Mouse (Mus musculus) limb, embryonic 14.5 days (tissue): Measurements from ENCODE around the gene Zfp64. TPM values are rescaled to one million over a fixed set of nuclear protein-coding genes. Genes with fewer than 3 reads are reported as not detected.

ENCODE experiments used
- ATAC-seq: fragments of 200-750 bp; cut with Nextera tagmentation; 2 replicates; pipeline ENCODE4 v1.8.0; 2017; ENCODE audit warnings: low read depth, moderate number of reproducible peaks, moderate TSS enrichment; ENCODE audit not compliant: low FRiP score
- DNase-seq: peaks from one replicate; pipeline ENCODE4 v3.0.0-alpha.2; 2015; ENCODE audit warnings: low spot score
- H3K27ac ChIP-seq: fragments of 300-500 bp; sonication (generic); replicated peaks from 2 replicates; pipeline ENCODE4 v1.5.1; 2014; ENCODE audit warnings: low read depth, mild to moderate bottlenecking, low read length, moderate library complexity, mixed read lengths
- H3K27me3 ChIP-seq: fragments of 300-500 bp; sonication (generic); 2 replicates; pipeline ENCODE4 v1.6.1; 2014; ENCODE audit warnings: low read length, mixed read lengths; ENCODE audit not compliant: control insufficient read depth, insufficient read depth
- H3K36me3 ChIP-seq: fragments of 300-500 bp; sonication (generic); 2 replicates; pipeline ENCODE4 v1.6.1; 2014; ENCODE audit warnings: mild to moderate bottlenecking, low read length, moderate library complexity, mixed read lengths; ENCODE audit not compliant: control insufficient read depth, insufficient read depth
- H3K4me1 ChIP-seq: fragments of 300-500 bp; sonication (generic); 2 replicates; pipeline ENCODE4 v1.6.1; 2014; ENCODE audit warnings: antibody characterized with exemption, low read length, mixed read lengths; ENCODE audit not compliant: control insufficient read depth, insufficient read depth
- H3K4me2 ChIP-seq: fragments of 300-500 bp; sonication (generic); replicated peaks from 2 replicates; pipeline ENCODE4 v1.6.1; 2014; ENCODE audit warnings: low read depth, mild to moderate bottlenecking, low read length, moderate library complexity; ENCODE audit not compliant: severe bottlenecking
- H3K4me3 ChIP-seq: fragments of 300-500 bp; sonication (generic); replicated peaks from 2 replicates; pipeline ENCODE4 v1.5.1; 2014; ENCODE audit warnings: low read length
- H3K9ac ChIP-seq: fragments of 300-500 bp; sonication (generic); 2 replicates; pipeline ENCODE4 v1.6.1; 2014; ENCODE audit warnings: mild to moderate bottlenecking, low read depth, low read length, moderate library complexity; ENCODE audit not compliant: severe bottlenecking
- H3K9me3 ChIP-seq: fragments of 300-500 bp; sonication (generic); 2 replicates; pipeline ENCODE4 v1.6.1; 2016; ENCODE audit warnings: low read length; ENCODE audit not compliant: control insufficient read depth
- POLR2A ChIP-seq: fragments of 200-500 bp; IDR thresholded peaks from 2 replicates; pipeline ENCODE4 v1.8.0; 2012; ENCODE audit warnings: inconsistent platforms, mild to moderate bottlenecking, moderate library complexity, borderline replicate concordance; ENCODE audit not compliant: insufficient read depth, insufficient read length; ENCODE audit errors: extremely low read depth
- WGBS: fragments of 180-500 bp; shearing (Covaris S2); extraction: QIAGEN DNeasy Blood & Tissue Kit; methylation state at CpG from one replicate; pipeline ENCODE4 v1.1.7; 2014; 5-methylcytosine and 5-hydroxymethylcytosine counted together
- polyA plus RNA-seq, 2 experiments: library from polyadenylated mRNA; depleted of rRNA in 1 of 2; stranded (reverse) in 1 of 2; unstranded in 1 of 2; fragments of >200 nt; fragmentation: Nextera tagmentation in 1 of 2; extraction: Ambion mirVana in 1 of 2; gene quantifications; 2 replicates each; pipeline versions ENCODE4 v1.2.1 to v1.2.3; 2012 to 2014

Zfp64 gene
- polyA plus RNA-seq, 2 experiments: 46.0 to 49.5 TPM

DNA sequence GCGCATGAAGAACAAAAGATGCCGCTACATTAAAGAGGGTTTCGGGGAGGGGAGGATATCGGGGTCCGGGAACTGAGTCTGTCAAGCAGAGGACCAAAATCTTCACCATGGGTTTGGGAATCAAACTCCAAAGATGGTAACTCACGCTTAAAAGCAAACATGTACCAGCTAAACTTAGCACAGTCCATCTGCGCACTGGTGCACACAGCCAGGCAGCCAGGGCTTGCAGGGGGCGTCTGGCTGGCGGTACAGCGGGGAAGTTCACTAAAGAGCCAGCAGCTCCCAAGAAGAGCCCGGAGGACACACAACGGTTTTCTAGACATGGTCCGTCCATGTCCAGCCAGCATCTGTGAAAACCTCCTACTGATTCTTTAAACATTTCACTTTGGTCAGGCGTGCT is 23.7 kb downstream of the Zfp64 start:
- no peaks in the 10 kb centered on the region for H3K27me3 ChIP-seq
- no peak overlapping the region for H3K4me3 ChIP-seq
- no peak overlapping the region for H3K4me2 ChIP-seq
- H3K9me3 ChIP-seq: no peaks in the 10 kb centered on the region
- 98% methylated on average over 14 of the region's 14 CpGs for WGBS
- no peak for ATAC-seq
- no peaks in the 10 kb centered on the region for H3K4me1 ChIP-seq
- no peak for TF ChIP-seq POLR2A
- no peak overlapping the region for H3K9ac ChIP-seq
- peaks cover 63% of the 10 kb centered on the region for H3K36me3 ChIP-seq
- no peak for DNase-seq
- no peak overlapping the region for H3K27ac ChIP-seq

DNA sequence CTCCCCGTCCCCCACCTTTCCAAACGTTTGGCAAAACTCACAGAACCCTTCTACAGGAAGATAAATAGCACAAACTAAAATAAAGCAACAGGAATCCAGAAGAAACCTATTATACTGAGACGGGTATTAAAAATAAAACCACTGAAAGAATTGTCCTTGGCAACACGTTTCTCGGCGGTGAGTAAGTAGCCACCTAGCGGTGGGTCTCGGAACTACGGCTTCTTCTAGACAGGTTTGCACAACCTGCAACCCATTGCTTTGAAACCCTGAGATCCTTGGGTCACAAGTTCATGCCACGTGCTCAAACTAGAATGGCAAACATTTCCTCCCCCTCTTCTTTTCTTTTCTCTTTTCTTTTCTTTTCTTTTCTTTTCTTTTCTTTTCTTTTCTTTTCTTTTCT is 25.7 kb downstream of the Zfp64 start:
- Histone ChIP-seq H3K9ac (no peak overlapping the region), H3K27ac (no peak overlapping the region), H3K4me1 (no peaks in the 10 kb centered on the region), H3K4me2 (no peak overlapping the region), H3K27me3 (no peaks in the 10 kb centered on the region), H3K9me3 (no peaks in the 10 kb centered on the region), H3K4me3 (no peak overlapping the region), H3K36me3 (peaks cover 57% of the 10 kb centered on the region)
- TF ChIP-seq POLR2A: no peak
- ATAC-seq (no peak), DNase-seq (peak; percentile 75)
- 26% methylated on average over 10 of the region's 10 CpGs for WGBS

DNA sequence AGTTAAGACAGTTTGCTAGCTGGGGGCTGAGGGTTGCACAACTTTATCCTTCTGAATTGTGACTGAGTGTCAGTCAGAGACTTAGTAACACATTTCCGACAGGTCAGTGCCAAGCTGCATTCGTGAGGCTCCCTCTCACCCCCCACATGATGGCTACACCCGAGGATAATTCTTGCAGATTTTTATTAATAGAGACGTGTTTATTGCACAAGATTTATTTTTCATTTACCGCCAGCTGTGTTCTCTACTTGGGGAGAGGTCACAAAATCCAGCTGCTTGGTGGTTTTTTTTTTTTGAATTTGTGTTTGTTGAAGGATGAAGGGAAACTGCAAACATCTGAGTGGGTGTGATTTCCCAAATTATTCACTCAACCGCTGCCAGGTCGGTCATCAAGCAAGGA is 28.0 kb downstream of the Zfp64 start:
- no peaks in the 10 kb centered on the region for H3K4me1 ChIP-seq
- H3K36me3 ChIP-seq: peaks cover 38% of the 10 kb centered on the region
- TF ChIP-seq POLR2A: no peak
- WGBS: 69% methylated on average over 7 of the region's 7 CpGs
- no peak overlapping the region for H3K4me3 ChIP-seq
- H3K4me2 ChIP-seq: no peak overlapping the region
- H3K27me3 ChIP-seq: no peaks in the 10 kb centered on the region
- no peak overlapping the region for H3K27ac ChIP-seq
- DNase-seq (no peak), ATAC-seq (no peak)
- H3K9ac ChIP-seq: no peak overlapping the region
- H3K9me3 ChIP-seq: no peaks in the 10 kb centered on the region

DNA sequence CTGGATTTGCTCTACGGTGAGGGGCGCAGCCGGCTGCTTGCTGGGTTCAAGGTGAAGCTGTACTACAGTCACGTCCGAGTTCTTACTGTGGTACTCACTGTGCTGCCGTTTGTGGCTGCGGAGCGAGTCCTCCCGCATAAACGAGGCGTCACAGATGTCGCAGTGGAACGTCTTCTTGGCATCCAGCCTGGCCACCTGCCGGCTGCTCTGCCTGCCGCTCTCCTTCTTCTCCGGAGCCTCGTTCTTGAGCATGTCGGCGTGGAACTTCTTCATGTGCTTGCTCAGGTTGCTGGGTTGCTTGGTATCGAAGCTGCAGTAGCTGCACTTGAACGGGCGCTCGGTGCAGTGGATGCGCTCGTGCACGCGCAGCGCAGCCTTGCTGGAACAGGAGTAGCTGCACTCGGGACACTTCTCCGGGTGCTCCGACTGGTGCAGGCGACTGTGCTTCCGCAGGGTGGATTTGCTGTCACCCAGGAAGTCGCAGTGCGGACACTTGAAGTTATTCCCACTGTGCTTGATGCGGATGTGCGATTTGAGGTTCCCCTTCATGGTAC is 29.1 kb downstream of the Zfp64 start:
- ATAC-seq: no peak
- 88% methylated on average over 37 of the region's 37 CpGs for WGBS
- Histone ChIP-seq H3K4me1 (no peaks in the 10 kb centered on the region), H3K4me2 (no peak overlapping the region), H3K36me3 (peaks cover 28% of the 10 kb centered on the region), H3K27ac (no peak overlapping the region), H3K9me3 (no peaks in the 10 kb centered on the region), H3K4me3 (no peak overlapping the region), H3K27me3 (no peaks in the 10 kb centered on the region), H3K9ac (no peak overlapping the region)
- DNase-seq: no peak
- no peak for TF ChIP-seq POLR2A

DNA sequence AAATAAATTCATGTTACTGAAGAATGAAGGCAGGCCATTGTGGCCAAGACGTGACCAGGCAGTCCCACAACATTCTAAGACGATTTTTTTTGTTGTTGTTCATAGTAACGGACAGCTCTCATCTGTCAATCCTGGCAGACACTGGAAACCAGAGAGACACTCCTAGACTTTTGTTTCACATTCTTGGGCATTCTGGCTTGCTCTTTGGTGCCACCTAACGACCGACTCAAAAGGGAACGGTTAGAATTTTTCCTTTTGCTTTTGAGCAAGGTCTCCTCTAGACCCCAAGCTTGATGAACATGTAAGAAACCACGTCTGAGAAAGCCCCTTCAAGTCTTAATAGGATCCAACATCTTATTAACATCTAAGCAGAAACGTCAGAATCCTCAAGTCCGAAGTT is 31.7 kb downstream of the Zfp64 start:
- no peak overlapping the region for H3K27ac ChIP-seq
- H3K9me3 ChIP-seq: no peaks in the 10 kb centered on the region
- H3K4me1 ChIP-seq: no peaks in the 10 kb centered on the region; the same call in 1 of the 2 replicates
- H3K27me3 ChIP-seq: no peaks in the 10 kb centered on the region
- no peak overlapping the region for H3K9ac ChIP-seq
- TF ChIP-seq POLR2A: no peak
- peaks cover 18% of the 10 kb centered on the region for H3K36me3 ChIP-seq
- ATAC-seq: peak; percentile 20; the same call in 1 of the 2 replicates
- DNase-seq: peak; percentile 58
- no peak overlapping the region for H3K4me2 ChIP-seq
- 8% methylated on average over 9 of the region's 9 CpGs for WGBS
- no peak overlapping the region for H3K4me3 ChIP-seq

DNA sequence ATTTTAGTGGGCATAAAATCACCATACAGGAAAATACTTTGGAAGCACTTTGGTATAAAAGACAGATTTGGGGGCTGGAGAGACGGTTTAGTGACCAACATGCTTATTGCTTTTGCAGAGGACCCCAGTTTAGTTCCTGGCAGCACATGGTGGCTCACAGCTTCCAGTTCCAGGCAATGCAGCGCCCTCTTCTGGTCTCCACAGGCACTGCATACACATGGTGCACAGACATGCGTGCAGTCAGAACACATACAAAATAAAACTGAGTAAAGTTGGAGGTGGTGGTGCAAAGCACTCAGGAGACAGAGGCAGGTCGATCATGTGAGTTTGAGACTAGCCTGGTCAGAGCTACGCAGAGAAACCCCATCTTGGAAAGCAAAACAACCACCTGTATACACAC is 32.9 kb downstream of the Zfp64 start:
- H3K27ac ChIP-seq: no peak overlapping the region
- peaks cover 14% of the 10 kb centered on the region for H3K36me3 ChIP-seq
- DNase-seq: no peak
- TF ChIP-seq POLR2A: no peak
- no peak overlapping the region for H3K9ac ChIP-seq
- WGBS: 83% methylated on average over 5 of the region's 5 CpGs
- no peaks in the 10 kb centered on the region; the same call in 1 of the 2 replicates for H3K4me1 ChIP-seq
- H3K27me3 ChIP-seq: no peaks in the 10 kb centered on the region
- no peak overlapping the region for H3K4me3 ChIP-seq
- H3K4me2 ChIP-seq: no peak overlapping the region
- H3K9me3 ChIP-seq: no peaks in the 10 kb centered on the region
- ATAC-seq: no peak
